Mouse (Mus musculus) megakaryocyte progenitor cell, adult 5-6 weeks (primary cell): ENCODE data around the gene Tyk2. TPM values are rescaled to one million over a fixed set of nuclear protein-coding genes. Genes with fewer than 3 reads are reported as not detected.
A peak's percentile ranks its signal among the peaks of the same experiment; 100 is the strongest.

Experiments
- ATAC-seq: replicated peaks from 2 replicates; pipeline ENCODE4 v1.8.0; 2016; ENCODE audit warnings: mild to moderate bottlenecking, moderate TSS enrichment, inconsistent platforms; ENCODE audit not compliant: poor library complexity
- total RNA-seq, 2 experiments: library from RNA; stranded (forward) in 1 of 2; stranded (reverse) in 1 of 2; fragments of 157-497, 149-512 nt in 1 of 2; fragments of 200-1000 nt in 1 of 2; gene quantifications; 2 replicates each; pipeline versions ENCODE4 v1.2.3 to v1.2.4; 2015 to 2017

Gene Tyk2
- total RNA-seq, 2 experiments from 2014 or later = 12.5 to 17.9 TPM

- ATAC-seq = no peak
Observed at GRCm38 (mm10) chr9:21115105-21115504, 15.9 kb downstream of the Tyk2 start.

GRCm38 (mm10) chr9:21114190-21114589 is 16.9 kb downstream of the Tyk2 start:
- ATAC-seq = no peak

DNA sequence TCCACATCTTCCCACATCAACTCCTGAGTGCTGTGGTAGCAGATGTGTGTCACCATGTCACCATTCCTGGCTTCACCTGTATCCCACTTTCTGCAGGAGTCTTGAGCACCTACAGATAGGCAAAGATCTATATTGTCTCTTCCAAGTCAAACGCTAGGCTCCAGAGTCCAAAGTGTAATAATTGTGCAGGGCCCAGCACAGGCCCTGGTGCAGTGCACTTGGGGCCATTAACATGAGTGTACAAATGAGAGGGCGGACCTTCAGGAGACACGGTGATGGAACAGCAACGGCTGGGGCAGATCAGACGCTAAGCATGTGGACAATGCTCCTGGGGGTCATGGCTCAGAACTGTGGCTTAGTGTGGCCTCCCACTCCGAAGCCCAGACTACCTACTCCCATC is 17.3 kb downstream of the Tyk2 start:
- no peak for ATAC-seq

- no peak; the same call in 1 of the 2 replicates for ATAC-seq
Observed at GRCm38 (mm10) chr9:21107607-21108237, 23.3 kb downstream of the Tyk2 start.

DNA sequence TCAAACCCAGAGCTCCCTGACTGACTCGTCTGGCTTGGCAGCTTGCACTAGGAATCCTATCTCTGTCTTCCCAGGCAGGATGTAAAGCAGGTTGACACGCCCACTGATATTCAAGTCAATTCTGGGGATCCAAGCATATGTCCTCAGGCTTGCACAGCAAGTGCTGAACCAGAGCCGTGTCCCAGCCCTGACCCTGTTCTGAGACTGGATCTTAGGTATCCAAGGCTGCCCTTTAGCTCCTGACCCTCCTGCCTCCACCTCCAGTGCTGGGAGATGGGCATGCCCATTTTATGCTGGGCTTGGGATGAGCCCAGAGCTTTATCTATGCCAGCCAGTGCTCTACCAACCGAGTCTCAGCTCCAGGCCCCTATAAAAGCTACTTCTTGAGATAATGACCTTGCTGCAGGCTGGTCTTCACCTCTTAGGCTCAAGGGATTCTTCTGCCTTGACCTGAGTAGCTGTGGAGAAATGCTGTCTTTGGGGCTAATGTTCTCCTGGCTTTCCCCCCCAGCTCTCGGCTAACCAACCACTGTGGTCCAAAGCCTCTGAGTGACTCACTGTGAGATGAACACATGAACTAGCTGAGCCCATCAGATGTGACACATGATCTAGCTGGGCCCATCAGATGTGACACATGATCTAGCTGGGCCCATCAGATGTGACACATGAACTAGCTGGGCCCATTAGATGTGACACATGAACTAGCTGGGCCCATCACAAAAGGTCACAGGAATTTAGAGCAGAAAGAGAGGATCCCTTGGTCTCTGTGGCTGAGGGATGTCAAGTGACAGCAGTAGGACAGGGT is 25.1 kb downstream of the Tyk2 start:
- peak; percentile 63 for ATAC-seq

- no peak for ATAC-seq
Observed at GRCm38 (mm10) chr9:21104814-21105213, 26.2 kb downstream of the Tyk2 start.

GRCm38 (mm10) chr9:21102076-21102475 is 29.0 kb downstream of the Tyk2 start:
- no peak for ATAC-seq

DNA sequence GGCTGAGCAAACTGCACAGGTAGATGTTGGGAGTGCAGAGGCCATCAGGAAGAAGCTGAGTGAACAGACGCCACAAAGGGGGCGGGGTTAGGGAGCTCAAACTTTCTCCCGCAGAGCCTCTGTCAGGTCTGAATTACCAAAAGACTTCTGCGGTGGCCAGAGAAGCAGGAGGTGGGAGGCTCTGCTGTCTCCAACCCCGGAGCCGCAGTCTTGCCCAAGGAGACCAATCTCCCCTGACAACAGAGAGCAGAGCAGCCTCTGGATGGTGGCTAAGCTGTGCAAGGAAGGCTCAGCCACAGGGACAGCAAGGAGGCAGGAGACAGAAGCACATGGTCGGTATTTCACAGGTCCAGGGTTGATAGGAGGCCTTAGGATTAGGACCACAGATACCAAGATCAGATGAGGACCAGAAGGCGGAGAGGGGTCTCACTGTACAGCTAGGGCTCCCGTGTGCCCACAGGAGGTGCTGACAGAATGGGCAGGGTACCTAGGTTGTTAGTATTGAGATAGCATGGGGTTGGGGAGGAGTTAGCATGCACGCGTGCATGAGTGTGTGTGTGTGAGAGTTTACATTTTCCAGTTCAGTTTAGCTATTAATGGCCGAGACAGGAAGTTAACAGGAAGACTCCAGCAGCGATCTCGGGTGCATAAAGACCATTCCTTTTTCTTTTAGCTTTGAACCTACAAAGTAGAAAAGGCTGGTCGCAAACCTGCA is 30.4 kb downstream of the Tyk2 start:
- peak; percentile 62 for ATAC-seq

GRCm38 (mm10) chr9:21097793-21098192 is 33.2 kb downstream of the Tyk2 start:
- ATAC-seq = no peak

- no peak for ATAC-seq
Observed at GRCm38 (mm10) chr9:21095958-21096357, 35.1 kb downstream of the Tyk2 start.

GRCm38 (mm10) chr9:21093423-21093822 is 37.6 kb downstream of the Tyk2 start:
- no peak for ATAC-seq

GRCm38 (mm10) chr9:21091707-21092320 is 39.2 kb downstream of the Tyk2 start, which contains the start of the genes Gm38431 and Raver1:
TSS of gene Gm38431 (minus strand) at chr9:21091997.
TSS of gene Raver1 (minus strand) at chr9:21092008.
- peak; percentile 96 for ATAC-seq

DNA sequence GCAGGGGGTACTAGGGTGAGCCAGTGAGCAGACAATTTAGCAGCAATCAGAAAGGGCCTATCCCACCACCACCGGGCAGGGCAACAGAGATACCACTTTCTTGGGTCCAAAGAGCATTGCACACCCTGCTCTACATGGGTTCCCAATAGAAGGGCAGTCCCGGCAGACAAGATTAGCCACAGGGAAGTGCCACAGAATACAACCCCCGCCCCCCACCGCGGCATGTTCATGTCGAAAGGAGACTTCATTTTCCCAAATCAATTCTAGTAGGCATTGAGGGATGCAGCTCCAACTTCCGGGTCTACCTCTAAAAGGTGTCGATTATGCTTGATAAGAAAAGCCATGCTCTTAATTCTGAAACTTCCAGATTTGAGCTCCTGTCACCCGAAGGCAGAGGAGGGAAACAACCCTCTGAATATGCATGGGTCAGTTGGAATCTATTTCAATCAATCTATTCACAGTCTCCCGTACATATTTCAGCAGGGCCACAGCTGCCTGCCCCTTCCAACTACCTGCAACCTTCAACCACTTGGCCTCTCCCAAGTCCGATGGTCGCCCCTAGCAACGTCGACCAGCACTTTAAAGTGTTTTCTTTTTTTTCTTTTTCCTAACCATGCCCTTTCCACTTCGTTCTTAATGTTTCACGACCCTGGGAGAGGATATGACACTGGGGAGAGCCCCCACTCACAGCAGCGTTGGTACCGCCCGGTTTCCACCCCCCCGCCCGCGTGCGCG is 39.9 kb downstream of the Tyk2 start:
- ATAC-seq = 0 out of 2 replicates have a peak, but pooled peaks have one; percentile 1

GRCm38 (mm10) chr9:21090537-21090936 is 40.5 kb downstream of the Tyk2 start:
- no peak for ATAC-seq

- peak; percentile 78 for ATAC-seq
Observed at GRCm38 (mm10) chr9:21083324-21083723, 47.7 kb downstream of the Tyk2 start.

DNA sequence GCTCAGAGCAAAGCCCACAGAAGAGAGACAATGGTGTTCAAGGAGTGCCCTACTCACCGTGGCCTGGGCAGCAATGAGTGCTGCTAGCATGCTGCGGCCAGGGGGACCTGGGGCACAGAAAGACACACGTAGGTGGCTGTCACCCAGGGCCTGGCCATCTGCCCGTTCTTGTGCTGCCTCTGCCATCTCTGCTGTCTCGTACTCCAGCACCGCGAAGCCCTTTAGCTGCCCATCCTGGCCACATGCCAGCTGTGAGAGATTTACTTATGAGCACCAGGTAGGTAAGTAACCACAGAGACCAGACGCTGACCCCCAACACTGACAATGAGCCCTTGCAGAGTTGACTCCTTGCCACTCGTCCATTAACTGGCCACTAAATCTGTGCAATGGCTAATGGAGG is 49.9 kb downstream of the Tyk2 start:
- no peak for ATAC-seq

GRCm38 (mm10) chr9:21075625-21076024 is 55.4 kb downstream of the Tyk2 start:
- no peak for ATAC-seq

DNA sequence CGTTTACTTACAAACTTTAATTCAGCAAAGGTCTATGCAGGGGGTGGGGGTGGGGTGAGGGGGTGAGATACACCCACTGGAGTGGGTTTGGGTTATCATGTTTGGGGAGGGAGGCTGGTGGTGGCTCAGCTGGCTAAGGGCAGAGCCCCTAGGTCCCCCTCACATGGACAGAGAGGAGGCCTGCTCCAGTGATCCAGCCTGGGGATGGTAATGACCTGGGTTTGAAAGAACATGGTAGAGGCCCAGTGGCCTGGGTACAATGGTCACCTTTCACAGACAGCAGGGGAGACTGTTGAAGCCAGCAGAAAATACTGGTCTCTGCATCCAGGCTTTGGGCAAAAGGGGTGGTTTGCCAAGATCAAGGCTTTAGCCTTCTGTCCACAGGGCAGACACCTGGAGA is 56.9 kb downstream of the Tyk2 start:
- no peak for ATAC-seq

DNA sequence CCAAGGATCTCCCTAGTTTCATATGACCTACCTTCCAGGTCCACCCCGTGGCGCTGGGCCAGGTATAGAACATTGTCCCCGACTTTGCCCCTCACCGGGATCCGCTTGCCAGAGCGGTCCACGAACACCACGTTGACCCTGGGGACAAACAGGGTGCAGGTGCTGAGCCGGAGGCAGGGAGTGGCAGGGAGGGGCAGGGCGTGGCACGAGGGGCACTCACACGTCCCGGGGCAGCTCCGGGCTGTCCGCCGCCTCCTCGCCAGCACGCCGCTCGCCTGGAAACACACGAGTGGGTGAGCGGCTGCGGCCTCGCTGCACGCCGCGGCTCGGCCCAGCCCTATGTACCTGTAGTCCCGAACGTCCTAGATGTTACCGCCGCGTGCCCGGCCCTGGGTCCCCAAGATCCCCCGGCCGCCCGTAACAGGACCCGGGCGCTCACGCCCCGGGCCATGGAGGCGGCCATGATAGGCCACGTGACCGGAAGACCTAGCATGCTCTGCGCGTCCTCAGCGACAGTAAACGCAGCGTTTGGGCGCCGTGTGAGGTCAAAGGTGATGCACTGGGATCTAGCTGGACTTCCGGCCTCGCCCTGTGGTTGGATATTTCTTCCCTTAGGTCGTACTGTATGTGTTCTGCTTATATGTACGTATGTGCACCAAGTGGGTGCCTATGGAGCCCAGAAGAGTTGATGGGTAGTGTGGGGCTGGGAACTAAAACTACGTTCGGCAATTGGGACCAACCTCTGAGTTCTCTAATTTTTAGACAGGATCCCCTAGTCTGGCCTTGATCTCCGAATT is 57.8 kb downstream of the Tyk2 start, which contains the start of the genes Gm49373 and Fdx1l:
TSS of gene Gm49373 (minus strand) at position 53 of the 797 bp plus-strand sequence.
TSS of gene Fdx1l (minus strand) at position 571 of the 797 bp plus-strand sequence.
- peak; percentile 93 for ATAC-seq
